Mouse (Mus musculus): ENCODE results near the gene Cdk20. TPM values are rescaled to one million over a fixed set of nuclear protein-coding genes. Genes with fewer than 3 reads are reported as not detected.

The Cdk20 gene
- polyA plus RNA-seq (2017; shearing (Covaris generic)): 1 to 10 TPM; 4.8 to 6.0 TPM

GRCm38 (mm10) chr13:64432017-64432995, at the start of gene Cdk20:
Cdk20 (plus strand) TSS chr13:64432314.

Other genes with a start within 250 kb of the Cdk20 start
- gene Cdc14b, start 157.0 kb upstream of the Cdk20 start, polyA plus RNA-seq (2017; shearing (Covaris generic)): 1 to 10 TPM; 4.5 to 6.2 TPM
- gene Aaed1, start 119.6 kb upstream of the Cdk20 start, polyA plus RNA-seq (2017; shearing (Covaris generic)): 10 to 100 TPM; 35.3 to 39.0 TPM
- gene Ctsl, start 61.4 kb upstream of the Cdk20 start, polyA plus RNA-seq (2017; shearing (Covaris generic)): 10 to 100 TPM; 10.0 to 11.7 TPM
- under 1 TPM in 1 of 2 experiments, not detected in 1; 0.34 TPM for gene Fam240b, start 65.5 kb downstream of the Cdk20 start, polyA plus RNA-seq (2017; shearing (Covaris generic))